Mouse (Mus musculus): Measurements from ENCODE around the gene Sestd1. TPM values are rescaled to one million over a fixed set of nuclear protein-coding genes. Genes with fewer than 3 reads are reported as not detected.

Gene Sestd1
- total and polyA plus RNA-seq, 3 experiments, result not detected

DNA sequence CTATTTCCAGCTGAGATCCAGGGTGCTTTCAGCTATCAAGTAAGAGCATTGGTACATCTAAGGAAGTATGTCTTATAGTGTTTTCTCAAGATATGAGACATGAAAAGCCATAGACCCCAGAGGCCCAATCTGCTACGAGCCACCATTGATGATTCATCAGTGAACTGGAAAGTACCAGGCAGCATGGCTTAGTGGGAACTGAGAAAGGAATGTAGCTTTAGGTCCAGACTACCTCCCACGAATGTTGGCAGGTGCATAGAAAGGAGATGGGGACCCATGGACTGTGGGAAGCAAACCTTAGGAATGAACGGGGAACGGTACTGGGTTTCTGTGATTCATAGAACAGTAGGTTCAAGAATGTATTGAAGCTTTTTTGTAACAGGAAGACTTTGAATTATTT lies 114.0 kb downstream of the Sestd1 start:
- TF ChIP-seq ZMIZ1 (IDR thresholded peaks at IDR 0.05; ENCODE audit: low read depth, low read length) (no peak), KAT2A (conservative IDR thresholded peaks at IDR 0.05; ENCODE audit: low read depth, low read length) (no peak), BHLHE40 (IDR thresholded peaks at IDR 0.05; ENCODE audit: borderline replicate concordance, low read depth, low read length) (no peak)
- no peak for DNase-seq (ENCODE audit: low read depth, low spot score)

GRCm38 (mm10) chr2:77164662-77165061 lies 115.7 kb downstream of the Sestd1 start:
- DNase-seq (ENCODE audit: low read depth, low spot score), result no peak
- Histone ChIP-seq H3K27me3 (ENCODE audit: control insufficient read depth in 1 of 2, insufficient read depth in 2 of 2, low read length in 2 of 2) (no peaks in the 10 kb centered on the region), H3K79me2 (ENCODE audit: control insufficient read depth, insufficient read depth, low read length, poor library complexity) (no peaks in the 10 kb centered on the region), H3K9ac (ENCODE audit: control insufficient read depth, low read depth, low read length, poor library complexity, severe bottlenecking) (no peak overlapping the region), H3K27ac (ENCODE audit: control insufficient read depth, low read depth, low read length) (no peak overlapping the region), H3K4me3 (ENCODE audit: control insufficient read depth in 1 of 2, insufficient read depth in 1 of 2, low read depth in 2 of 2, low read length in 2 of 2) (no peak overlapping the region), H3K36me3 (ENCODE audit: control insufficient read depth in 1 of 2, insufficient read depth in 2 of 2, low read length in 2 of 2) (no peaks in the 10 kb centered on the region), H3K9me3 (replicated peaks; ENCODE audit: insufficient read depth, low read length) (no peaks in the 10 kb centered on the region), H3K4me1 (ENCODE audit: control insufficient read depth in 1 of 2, insufficient read depth in 2 of 2, low read length in 2 of 2) (no peaks in the 10 kb centered on the region)
- TF ChIP-seq MYB (IDR thresholded peaks at IDR 0.05; ENCODE audit: low read depth, low read length) (no peak), USF1 (IDR thresholded peaks at IDR 0.05; ENCODE audit: low read depth, low read length) (no peak), ZMIZ1 (IDR thresholded peaks at IDR 0.05; ENCODE audit: low read depth, low read length) (no peak), UBTF (IDR thresholded peaks at IDR 0.05; ENCODE audit: borderline replicate concordance, insufficient read depth, low read depth, low read length) (no peak), CTCF (IDR thresholded peaks at IDR 0.05 in 2 of 3, conservative IDR thresholded peaks at IDR 0.05 in 1 of 3; ENCODE audit: control insufficient read depth in 1 of 3, insufficient read depth in 1 of 3, low read depth in 2 of 3, low read length in 3 of 3, poor library complexity in 1 of 3, severe bottlenecking in 1 of 3) (no peak), GABPA (IDR thresholded peaks at IDR 0.05; ENCODE audit: low read depth, low read length) (no peak), POLR2AphosphoS5 (IDR thresholded peaks at IDR 0.05; ENCODE audit: borderline replicate concordance, low read depth, low read length) (no peak), SIN3A (IDR thresholded peaks at IDR 0.05; ENCODE audit: low read length) (no peak), USF2 (IDR thresholded peaks at IDR 0.05; ENCODE audit: borderline replicate concordance in 1 of 2, insufficient read depth in 1 of 2, low read depth in 1 of 2, low read length in 2 of 2) (no peak)

More for the DNA sequence above, 114.0 kb downstream of the Sestd1 start:
- H3K9ac ChIP-seq (ENCODE audit: control insufficient read depth, low read depth, low read length, poor library complexity, severe bottlenecking), result no peak overlapping the region
- H3K79me2 ChIP-seq (ENCODE audit: control insufficient read depth, insufficient read depth, low read length, poor library complexity), result no peaks in the 10 kb centered on the region
- no peaks in the 10 kb centered on the region for H3K9me3 ChIP-seq (replicated peaks; ENCODE audit: insufficient read depth, low read length)
- H3K4me3 ChIP-seq (ENCODE audit: control insufficient read depth in 1 of 2, insufficient read depth in 1 of 2, low read depth in 2 of 2, low read length in 2 of 2), result no peak overlapping the region
- no peak overlapping the region for H3K27ac ChIP-seq (ENCODE audit: control insufficient read depth, low read depth, low read length)
- no peaks in the 10 kb centered on the region for H3K27me3 ChIP-seq (ENCODE audit: control insufficient read depth in 1 of 2, insufficient read depth in 2 of 2, low read length in 2 of 2)
- H3K4me1 ChIP-seq (ENCODE audit: control insufficient read depth in 1 of 2, insufficient read depth in 2 of 2, low read length in 2 of 2), result no peaks in the 10 kb centered on the region
- H3K36me3 ChIP-seq (ENCODE audit: control insufficient read depth in 1 of 2, insufficient read depth in 2 of 2, low read length in 2 of 2), result no peaks in the 10 kb centered on the region

DNA sequence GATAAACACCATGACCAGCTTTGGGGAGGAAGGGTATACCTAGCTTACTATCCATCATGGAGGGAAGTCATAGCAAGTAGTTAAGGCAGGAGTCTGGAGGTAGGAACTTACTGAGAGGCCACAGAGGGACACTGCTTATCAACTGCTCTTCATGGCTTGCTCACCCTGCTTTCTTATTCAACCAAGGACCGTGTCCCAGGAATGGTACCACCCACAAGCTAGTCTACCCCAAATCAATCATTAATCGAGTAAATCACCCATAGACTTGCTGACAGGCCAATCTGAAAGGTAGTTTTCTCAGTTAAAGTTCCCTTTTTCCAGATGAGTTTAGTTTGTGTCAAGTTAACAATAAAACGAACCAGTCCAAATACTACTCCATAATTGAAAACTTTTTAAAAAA lies 117.0 kb downstream of the Sestd1 start:
- Histone ChIP-seq H3K9me3 (replicated peaks; ENCODE audit: insufficient read depth, low read length) (no peaks in the 10 kb centered on the region), H3K79me2 (ENCODE audit: control insufficient read depth, insufficient read depth, low read length, poor library complexity) (no peaks in the 10 kb centered on the region), H3K4me1 (ENCODE audit: control insufficient read depth in 1 of 2, insufficient read depth in 2 of 2, low read length in 2 of 2) (no peaks in the 10 kb centered on the region), H3K9ac (ENCODE audit: control insufficient read depth, low read depth, low read length, poor library complexity, severe bottlenecking) (no peak overlapping the region), H3K4me3 (ENCODE audit: control insufficient read depth in 1 of 2, insufficient read depth in 1 of 2, low read depth in 2 of 2, low read length in 2 of 2) (no peak overlapping the region), H3K27ac (ENCODE audit: control insufficient read depth, low read depth, low read length) (no peak overlapping the region), H3K27me3 (ENCODE audit: control insufficient read depth in 1 of 2, insufficient read depth in 2 of 2, low read length in 2 of 2) (no peaks in the 10 kb centered on the region), H3K36me3 (ENCODE audit: control insufficient read depth in 1 of 2, insufficient read depth in 2 of 2, low read length in 2 of 2) (no peaks in the 10 kb centered on the region)
- TF ChIP-seq POLR2AphosphoS2 (IDR thresholded peaks at IDR 0.05; ENCODE audit: low read length) (no peak), HCFC1 (IDR thresholded peaks at IDR 0.05; ENCODE audit: low read depth, low read length) (no peak), E2F4 (IDR thresholded peaks at IDR 0.05; ENCODE audit: borderline replicate concordance, low read depth, low read length) (no peak), ZC3H11A (IDR thresholded peaks at IDR 0.05; ENCODE audit: low read depth, low read length) (no peak), GABPA (IDR thresholded peaks at IDR 0.05; ENCODE audit: low read depth, low read length) (no peak), MAZ (IDR thresholded peaks at IDR 0.05; ENCODE audit: low read depth, low read length) (no peak), MAFK (IDR thresholded peaks at IDR 0.05; ENCODE audit: borderline replicate concordance, low read depth, low read length) (no peak), SIN3A (IDR thresholded peaks at IDR 0.05; ENCODE audit: low read length) (no peak), MXI1 (IDR thresholded peaks at IDR 0.05; ENCODE audit: low read depth, low read length) (no peak), KAT2A (conservative IDR thresholded peaks at IDR 0.05; ENCODE audit: low read depth, low read length) (no peak), ETS1 (IDR thresholded peaks at IDR 0.05; ENCODE audit: low read depth, low read length) (no peak), GATA1 (IDR thresholded peaks at IDR 0.05; ENCODE audit: low read depth, low read length) (no peak), ZNF384 (IDR thresholded peaks at IDR 0.05; ENCODE audit: low read depth, low read length) (no peak), EP300 (IDR thresholded peaks at IDR 0.05; ENCODE audit: low read depth in 1 of 2, low read length in 2 of 2) (no peak), RCOR1 (IDR thresholded peaks at IDR 0.05; ENCODE audit: low read depth, low read length) (no peak), BHLHE40 (IDR thresholded peaks at IDR 0.05; ENCODE audit: borderline replicate concordance, low read depth, low read length) (no peak), UBTF (IDR thresholded peaks at IDR 0.05; ENCODE audit: borderline replicate concordance, insufficient read depth, low read depth, low read length) (no peak), SMC3 (IDR thresholded peaks at IDR 0.05; ENCODE audit: low read depth, low read length) (no peak), CHD2 (IDR thresholded peaks at IDR 0.05; ENCODE audit: low read length) (no peak), MAX (IDR thresholded peaks at IDR 0.05; ENCODE audit: low read length) (no peak)
- DNase-seq (ENCODE audit: low read depth, low spot score), result no peak
